Mouse (Mus musculus): ENCODE results near the gene Olfr701. TPM values are rescaled to one million over a fixed set of nuclear protein-coding genes. Genes with fewer than 3 reads are reported as not detected.

Olfr701 gene
- not detected in 2 replicates for polyA plus RNA-seq (2015; fragmentation: Nextera tagmentation; extraction: Ambion mirVana)

- Histone ChIP-seq H3K4me2 (no peak within 1 kb of the TSS), H3K4me1 (no peaks in the 10 kb centered on the region), H3K4me3 (replicated peaks) (no peak within 1 kb of the TSS), H3K36me3 (no peaks in the 10 kb centered on the region), H3K9me3 (no peaks in the 10 kb centered on the region), H3K9ac (no peak within 1 kb of the TSS), H3K27ac (no peak within 1 kb of the TSS), H3K27me3 (replicated peaks) (no peaks in the 10 kb centered on the region)
- 63% methylated on average over 2 of the region's 2 CpGs for WGBS
- no peak for ATAC-seq (ENCODE audit: insufficient read depth, low FRiP score, low read depth)
Observed at GRCm38 (mm10) chr7:106813829-106814228, at the start of gene Olfr701. Gene Olfr701, plus strand, starts transcription at chr7:106814129.

- no peak for ATAC-seq (ENCODE audit: insufficient read depth, low FRiP score, low read depth)
Observed at GRCm38 (mm10) chr7:106788330-106788729, 25.6 kb upstream of the Olfr701 start.

GRCm38 (mm10) chr7:106793098-106793497, 20.8 kb upstream of the Olfr701 start, which contains the start of gene Olfr699:
Gene Olfr699, minus strand, starts transcription at chr7:106793198.
- ATAC-seq (ENCODE audit: insufficient read depth, low FRiP score, low read depth), result no peak
- Histone ChIP-seq H3K4me2 (no peak within 1 kb of the TSS), H3K27ac (no peak within 1 kb of the TSS), H3K27me3 (replicated peaks) (no peaks in the 10 kb centered on the region), H3K4me3 (replicated peaks) (no peak within 1 kb of the TSS), H3K4me1 (no peaks in the 10 kb centered on the region), H3K36me3 (no peaks in the 10 kb centered on the region), H3K9ac (no peak within 1 kb of the TSS), H3K9me3 (no peaks in the 10 kb centered on the region)
- 69% methylated on average over 1 of the region's 1 CpGs for WGBS

More at GRCm38 (mm10) chr7:106788330-106788729, 25.6 kb upstream of the Olfr701 start:
- Histone ChIP-seq H3K9me3 (no peaks in the 10 kb centered on the region), H3K27ac (no peak overlapping the region), H3K4me3 (replicated peaks) (no peak overlapping the region), H3K4me1 (no peaks in the 10 kb centered on the region), H3K4me2 (no peak overlapping the region), H3K36me3 (no peaks in the 10 kb centered on the region), H3K27me3 (replicated peaks) (no peaks in the 10 kb centered on the region), H3K9ac (no peak overlapping the region)

- Histone ChIP-seq H3K4me3 (replicated peaks) (no peak within 1 kb of the TSS), H3K9ac (no peak within 1 kb of the TSS), H3K27me3 (replicated peaks) (no peaks in the 10 kb centered on the region), H3K9me3 (no peaks in the 10 kb centered on the region), H3K4me1 (no peaks in the 10 kb centered on the region), H3K27ac (no peak within 1 kb of the TSS), H3K4me2 (no peak within 1 kb of the TSS), H3K36me3 (no peaks in the 10 kb centered on the region)
- no peak for ATAC-seq (ENCODE audit: insufficient read depth, low FRiP score, low read depth)
- WGBS, result 93% methylated on average over 1 of the region's 1 CpGs
Observed at GRCm38 (mm10) chr7:106808734-106809133, 5.2 kb upstream of the Olfr701 start, which contains the start of gene Olfr700. Gene Olfr700, minus strand, starts transcription at chr7:106808834.

- no peak for ATAC-seq (ENCODE audit: insufficient read depth, low FRiP score, low read depth)
- Histone ChIP-seq H3K27me3 (replicated peaks) (no peaks in the 10 kb centered on the region), H3K27ac (no peak overlapping the region), H3K4me1 (no peaks in the 10 kb centered on the region), H3K36me3 (no peaks in the 10 kb centered on the region), H3K9me3 (no peaks in the 10 kb centered on the region), H3K4me3 (replicated peaks) (no peak overlapping the region), H3K9ac (no peak overlapping the region), H3K4me2 (no peak overlapping the region)
- WGBS, result 40% methylated on average over 2 of the region's 2 CpGs
Observed at GRCm38 (mm10) chr7:106815775-106816174, 1.8 kb downstream of the Olfr701 start.

DNA sequence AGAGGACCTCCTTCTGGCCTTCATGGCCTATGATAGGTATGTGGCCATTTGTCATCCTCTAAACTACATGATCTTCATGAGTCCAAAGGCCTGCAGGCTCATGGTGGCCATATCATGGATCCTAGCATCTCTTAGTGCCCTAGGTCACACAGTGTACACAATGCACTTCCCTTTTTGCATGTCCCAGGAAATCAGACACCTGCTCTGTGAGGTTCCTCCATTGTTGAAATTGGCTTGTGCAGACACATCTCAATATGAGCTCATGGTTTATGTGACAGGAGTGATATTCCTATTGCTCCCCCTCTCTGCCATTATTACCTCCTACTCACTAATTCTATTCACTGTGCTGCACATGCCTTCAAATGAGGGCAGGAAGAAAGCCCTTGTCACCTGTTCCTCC, 4.5 kb downstream of the Olfr701 start:
- H3K4me3 ChIP-seq (replicated peaks), result no peak overlapping the region
- no peaks in the 10 kb centered on the region for H3K36me3 ChIP-seq
- no peaks in the 10 kb centered on the region for H3K9me3 ChIP-seq
- H3K9ac ChIP-seq, result no peak overlapping the region
- no peak for ATAC-seq (ENCODE audit: insufficient read depth, low FRiP score, low read depth)
- H3K27ac ChIP-seq, result no peak overlapping the region
- H3K27me3 ChIP-seq (replicated peaks), result no peaks in the 10 kb centered on the region
- no peaks in the 10 kb centered on the region for H3K4me1 ChIP-seq
- no peak overlapping the region for H3K4me2 ChIP-seq

DNA sequence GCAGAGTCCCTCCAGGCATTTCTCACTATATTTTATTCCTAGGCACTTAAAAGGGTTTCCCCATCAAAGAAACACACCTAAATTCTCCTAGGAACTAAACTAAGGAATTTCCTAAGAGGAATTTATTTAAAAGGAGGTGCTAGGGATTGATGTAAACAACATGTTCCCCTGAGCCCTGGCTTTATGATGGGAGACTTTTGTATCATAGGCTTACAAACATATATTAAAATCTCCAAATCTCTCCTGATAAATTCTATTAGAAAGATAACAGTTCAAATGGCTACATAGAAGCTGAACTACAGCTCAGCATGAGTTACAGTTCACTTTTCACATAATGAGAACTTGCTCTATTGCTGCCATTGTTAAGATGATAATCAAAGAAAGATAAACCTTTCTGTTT, 19.9 kb downstream of the Olfr701 start, which contains the start of gene Olfr702:
Olfr702 (minus strand) TSS at position 101 of the 400 bp plus-strand sequence.
- Histone ChIP-seq H3K36me3 (no peaks in the 10 kb centered on the region), H3K4me1 (no peaks in the 10 kb centered on the region), H3K27me3 (replicated peaks) (no peaks in the 10 kb centered on the region), H3K9me3 (no peaks in the 10 kb centered on the region), H3K9ac (no peak within 1 kb of the TSS), H3K4me2 (no peak within 1 kb of the TSS), H3K27ac (no peak within 1 kb of the TSS), H3K4me3 (replicated peaks) (no peak within 1 kb of the TSS)
- no peak for ATAC-seq (ENCODE audit: insufficient read depth, low FRiP score, low read depth)

DNA sequence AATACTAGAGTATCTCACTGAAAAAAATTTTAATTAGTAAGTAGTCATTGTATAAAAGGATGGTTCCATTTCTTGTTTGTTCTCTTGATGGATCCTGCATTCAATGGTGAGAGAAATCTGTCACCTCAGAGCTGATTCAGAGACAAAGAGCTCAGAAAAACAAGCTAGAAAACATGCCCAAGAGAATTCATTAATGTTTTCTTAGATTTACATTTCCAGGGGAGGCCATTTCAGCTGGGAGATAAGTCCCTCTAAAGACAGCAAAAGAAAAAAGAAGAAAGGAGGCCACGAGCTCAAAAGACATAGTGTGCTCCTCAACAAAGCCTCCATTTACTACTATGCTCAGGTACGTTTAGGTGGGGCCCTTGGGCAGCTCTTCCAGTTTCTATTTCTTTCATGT, 29.1 kb downstream of the Olfr701 start, which contains the start of gene Olfr703:
Olfr703 (plus strand) TSS at position 301 of the 400 bp plus-strand sequence.
- ATAC-seq (ENCODE audit: insufficient read depth, low FRiP score, low read depth), result no peak
- Histone ChIP-seq H3K36me3 (no peaks in the 10 kb centered on the region), H3K4me3 (replicated peaks) (no peak within 1 kb of the TSS), H3K27ac (no peak within 1 kb of the TSS), H3K4me2 (no peak within 1 kb of the TSS), H3K9me3 (no peaks in the 10 kb centered on the region), H3K27me3 (replicated peaks) (no peaks in the 10 kb centered on the region), H3K9ac (no peak within 1 kb of the TSS), H3K4me1 (no peaks in the 10 kb centered on the region)
- WGBS, result 57% methylated on average over 2 of the region's 2 CpGs

- Histone ChIP-seq H3K27ac (no peak within 1 kb of the TSS), H3K9ac (no peak within 1 kb of the TSS), H3K36me3 (no peaks in the 10 kb centered on the region), H3K27me3 (replicated peaks) (no peaks in the 10 kb centered on the region), H3K4me3 (replicated peaks) (no peak within 1 kb of the TSS), H3K4me1 (no peaks in the 10 kb centered on the region), H3K9me3 (no peaks in the 10 kb centered on the region), H3K4me2 (no peak within 1 kb of the TSS)
- ATAC-seq (ENCODE audit: insufficient read depth, low FRiP score, low read depth), result no peak
Observed at GRCm38 (mm10) chr7:106862885-106863284, 49.0 kb downstream of the Olfr701 start, which contains the start of gene Olfr704. Gene Olfr704, plus strand, starts transcription at chr7:106863185.

Other genes with a start within 250 kb of the Olfr701 start
- gene Olfr693, start 133.5 kb upstream of the Olfr701 start, polyA plus RNA-seq (2015; fragmentation: Nextera tagmentation; extraction: Ambion mirVana), result not detected in 2 replicates
- not detected in 2 replicates for gene Olfr694, start 122.3 kb upstream of the Olfr701 start, polyA plus RNA-seq (2015; fragmentation: Nextera tagmentation; extraction: Ambion mirVana)
- not detected in 2 replicates for gene Olfr695, start 97.7 kb upstream of the Olfr701 start, polyA plus RNA-seq (2015; fragmentation: Nextera tagmentation; extraction: Ambion mirVana)
- gene Olfr697, start 71.7 kb upstream of the Olfr701 start, polyA plus RNA-seq (2015; fragmentation: Nextera tagmentation; extraction: Ambion mirVana), result not detected in 2 replicates
- not detected in 2 replicates for gene Olfr698, start 58.7 kb upstream of the Olfr701 start, polyA plus RNA-seq (2015; fragmentation: Nextera tagmentation; extraction: Ambion mirVana)
- not detected in 2 replicates for gene Olfr699, start 20.9 kb upstream of the Olfr701 start, polyA plus RNA-seq (2015; fragmentation: Nextera tagmentation; extraction: Ambion mirVana)
- not detected in 2 replicates for gene Olfr700, start 5.3 kb upstream of the Olfr701 start, polyA plus RNA-seq (2015; fragmentation: Nextera tagmentation; extraction: Ambion mirVana)
- gene Olfr702, start 19.8 kb downstream of the Olfr701 start, polyA plus RNA-seq (2015; fragmentation: Nextera tagmentation; extraction: Ambion mirVana), result not detected in 2 replicates
- not detected in 2 replicates for gene Olfr703, start 29.2 kb downstream of the Olfr701 start, polyA plus RNA-seq (2015; fragmentation: Nextera tagmentation; extraction: Ambion mirVana)
- not detected in 2 replicates for gene Olfr704, start 49.1 kb downstream of the Olfr701 start, polyA plus RNA-seq (2015; fragmentation: Nextera tagmentation; extraction: Ambion mirVana)
- not detected in 2 replicates for gene Olfr705, start 62.8 kb downstream of the Olfr701 start, polyA plus RNA-seq (2015; fragmentation: Nextera tagmentation; extraction: Ambion mirVana)
- gene Olfr706, start 74.0 kb downstream of the Olfr701 start, polyA plus RNA-seq (2015; fragmentation: Nextera tagmentation; extraction: Ambion mirVana), result not detected in 2 replicates
- gene Olfr707, start 87.1 kb downstream of the Olfr701 start, polyA plus RNA-seq (2015; fragmentation: Nextera tagmentation; extraction: Ambion mirVana), result not detected in 2 replicates
- gene Olfr1532-ps1, start 93.9 kb downstream of the Olfr701 start, polyA plus RNA-seq (2015; fragmentation: Nextera tagmentation; extraction: Ambion mirVana), result not detected in 2 replicates
- not detected in 2 replicates for gene Olfr709-ps1, start 118.1 kb downstream of the Olfr701 start, polyA plus RNA-seq (2015; fragmentation: Nextera tagmentation; extraction: Ambion mirVana)
- not detected in 2 replicates for gene Olfr710, start 134.2 kb downstream of the Olfr701 start, polyA plus RNA-seq (2015; fragmentation: Nextera tagmentation; extraction: Ambion mirVana)
- not detected in 2 replicates for gene Olfr6, start 149.8 kb downstream of the Olfr701 start, polyA plus RNA-seq (2015; fragmentation: Nextera tagmentation; extraction: Ambion mirVana)
- not detected in 2 replicates for gene Olfr711, start 161.3 kb downstream of the Olfr701 start, polyA plus RNA-seq (2015; fragmentation: Nextera tagmentation; extraction: Ambion mirVana)
- not detected in 2 replicates for gene Olfr2, start 191.9 kb downstream of the Olfr701 start, polyA plus RNA-seq (2015; fragmentation: Nextera tagmentation; extraction: Ambion mirVana)
- not detected in 2 replicates for gene Olfr713, start 217.0 kb downstream of the Olfr701 start, polyA plus RNA-seq (2015; fragmentation: Nextera tagmentation; extraction: Ambion mirVana)

Measured in stomach, embryonic 15.5 days (tissue).